Mouse (Mus musculus) cerebellum, adult 2 months (tissue): ENCODE results near the gene Chmp1a. TPM values are rescaled to one million over a fixed set of nuclear protein-coding genes. Genes with fewer than 3 reads are reported as not detected.
A peak's percentile ranks its signal among the peaks of the same experiment; 100 is the strongest.

Source experiments
- DNase-seq, 2 experiments: peaks; one replicate each; pipeline ENCODE4 v3.0.0; 2021
- H3K27ac ChIP-seq: fragments of 200-500 bp; 2 replicates; pipeline ENCODE4 v1.5.1; 2012; ENCODE audit warnings: low read length, control low read depth, inconsistent platforms; ENCODE audit not compliant: insufficient read depth
- H3K27me3 ChIP-seq: fragments of 200-500 bp; 2 replicates; pipeline ENCODE4 v1.6.1; 2012; ENCODE audit warnings: inconsistent platforms, mild to moderate bottlenecking, low read length, moderate library complexity; ENCODE audit not compliant: control insufficient read depth, insufficient read depth
- H3K4me1 ChIP-seq: fragments of 200-500 bp; 2 replicates; pipeline ENCODE4 v1.6.1; 2011; ENCODE audit warnings: low read length; ENCODE audit not compliant: control insufficient read depth, insufficient read depth
- H3K4me3 ChIP-seq: fragments of 200-500 bp; replicated peaks from 2 replicates; pipeline ENCODE3; 2011; ENCODE audit warnings: mild to moderate bottlenecking, low read depth, low read length, control low read depth; ENCODE audit not compliant: insufficient read depth
- CTCF ChIP-seq: fragments of 200-500 bp; IDR thresholded peaks from 2 replicates; pipeline ENCODE4 v1.5.1; 2011; ENCODE audit warnings: low read depth, mild to moderate bottlenecking, control low read depth, low read length, moderate library complexity, borderline replicate concordance; ENCODE audit not compliant: insufficient read depth
- POLR2A ChIP-seq: fragments of 200-500 bp; IDR thresholded peaks from 2 replicates; pipeline ENCODE4 v1.6.1; 2011; ENCODE audit warnings: low read length, control low read depth, borderline replicate concordance; ENCODE audit not compliant: insufficient read depth
- WGBS: fragments of 180-500 bp; shearing (Covaris S2); methylation state at CpG from one replicate; pipeline ENCODE4 v1.1.7; 2018; 5-methylcytosine and 5-hydroxymethylcytosine counted together
- polyA plus RNA-seq: library from polyadenylated mRNA; depleted of rRNA; stranded (reverse); fragments of >200 nt; gene quantifications from 2 replicates; pipeline ENCODE4 v1.2.3, GENCODE M21; 2012; rRNA removed

Chmp1a gene
- polyA plus RNA-seq, 1 experiment = 98.2 TPM

GRCm38 (mm10) chr8:123156070-123156773 lies 56.3 kb downstream of the Chmp1a start:
- Histone ChIP-seq H3K27me3 (no peaks in the 10 kb centered on the region), H3K4me1 (no peaks in the 10 kb centered on the region), H3K27ac (no peak overlapping the region), H3K4me3 (no peak overlapping the region)
- TF ChIP-seq CTCF (no peak), POLR2A (no peak)
- no peak for DNase-seq
- WGBS = 85% methylated on average over 9 of the region's 9 CpGs

DNA sequence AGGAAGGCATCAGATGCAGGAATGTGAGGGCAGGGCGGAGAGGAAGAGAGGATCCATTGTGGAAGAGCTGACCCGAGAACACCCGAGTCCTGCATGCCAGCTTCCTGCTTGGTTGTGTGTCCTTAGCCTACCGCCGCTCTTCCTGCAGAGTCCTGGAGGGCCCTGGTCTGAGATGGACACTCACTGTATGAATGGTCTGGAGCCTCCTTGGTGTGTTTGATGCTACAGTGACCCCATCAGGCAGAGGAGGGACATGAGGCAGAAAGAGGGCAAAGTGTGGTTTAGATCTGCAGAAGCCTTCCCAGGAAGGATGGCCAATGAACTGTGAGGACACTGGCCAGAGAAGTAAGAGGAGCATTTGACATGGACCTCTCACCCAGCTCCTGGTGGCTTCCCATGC lies 57.4 kb downstream of the Chmp1a start:
- no peak for TF ChIP-seq POLR2A
- peak; percentile 71 for TF ChIP-seq CTCF
- H3K27ac ChIP-seq = no peak overlapping the region
- DNase-seq = peak in 1 of 2 experiments; percentile 33
- no peak overlapping the region for H3K4me3 ChIP-seq
- WGBS = 48% methylated on average over 5 of the region's 5 CpGs
- no peaks in the 10 kb centered on the region for H3K4me1 ChIP-seq
- H3K27me3 ChIP-seq = no peaks in the 10 kb centered on the region

Other genes starting within 250 kb of the Chmp1a start
- gene Ankrd11, start 170.5 kb downstream of the Chmp1a start, polyA plus RNA-seq = 104 and 105 TPM in 2 replicates
- gene Spg7, start 149.8 kb downstream of the Chmp1a start, polyA plus RNA-seq = 103 and 104 TPM in 2 replicates
- gene Rpl13, start 110.4 kb downstream of the Chmp1a start, polyA plus RNA-seq = 829 and 864 TPM in 2 replicates
- gene Cpne7, start 95.4 kb downstream of the Chmp1a start, polyA plus RNA-seq = 6.2 and 7.1 TPM in 2 replicates
- gene Sult5a1, start 54.4 kb downstream of the Chmp1a start, polyA plus RNA-seq = 0.39 and 0.60 TPM in 2 replicates
- gene Dpep1, start 26.5 kb downstream of the Chmp1a start, polyA plus RNA-seq = 0.16 and 0.59 TPM in 2 replicates
- gene Spata33, start 69 bp upstream of the Chmp1a start, polyA plus RNA-seq = 6.4 TPM in 2 replicates
- gene Cdk10, start 12.1 kb upstream of the Chmp1a start, polyA plus RNA-seq = 92.1 and 97.0 TPM in 2 replicates
- 18.5 and 22.1 TPM in 2 replicates for gene Spata2l, start 23.5 kb upstream of the Chmp1a start, polyA plus RNA-seq
- 33.5 and 36.8 TPM in 2 replicates for gene Zfp276, start 41.4 kb upstream of the Chmp1a start, polyA plus RNA-seq
- gene Vps9d1, start 41.6 kb upstream of the Chmp1a start, polyA plus RNA-seq = 83.7 and 86.7 TPM in 2 replicates
- gene Fanca, start 105.8 kb upstream of the Chmp1a start, polyA plus RNA-seq = 3.9 and 4.5 TPM in 2 replicates
- 33.0 and 36.4 TPM in 2 replicates for gene Spire2, start 120.0 kb upstream of the Chmp1a start, polyA plus RNA-seq
- 691 and 692 TPM in 2 replicates for gene Tcf25, start 161.0 kb upstream of the Chmp1a start, polyA plus RNA-seq
- 0.05 and 0.06 TPM in 2 replicates for gene Mc1r, start 194.3 kb upstream of the Chmp1a start, polyA plus RNA-seq
- 670 and 684 TPM in 2 replicates for gene Tubb3, start 198.7 kb upstream of the Chmp1a start, polyA plus RNA-seq
- 73.1 and 73.4 TPM in 2 replicates for gene Def8, start 210.8 kb upstream of the Chmp1a start, polyA plus RNA-seq